Mouse (Mus musculus) ovary, postnatal 10 days (tissue): ENCODE results near the gene Dapk3.
"Not testable (repeated sequence)": the region's sequence is repeated elsewhere in the genome, so short reads cannot be mapped to it uniquely, and the experiment has no call there.

Experiments
- DNase-seq: peaks from one replicate; pipeline ENCODE4 v3.0.0; 2022; ENCODE audit warnings: low spot score

The Dapk3 gene

GRCm38 (mm10) chr10:81146296-81146695, 36.5 kb upstream of the Dapk3 start:
- DNase-seq = no peak

- DNase-seq = no peak
Observed at GRCm38 (mm10) chr10:81151261-81151660, 31.5 kb upstream of the Dapk3 start.

- no peak for DNase-seq
Observed at GRCm38 (mm10) chr10:81152609-81153008, 30.2 kb upstream of the Dapk3 start.

- DNase-seq = no peak
Observed at GRCm38 (mm10) chr10:81154313-81154712, 28.5 kb upstream of the Dapk3 start.

GRCm38 (mm10) chr10:81154736-81155135, 28.1 kb upstream of the Dapk3 start:
- DNase-seq = no peak

- no peak for DNase-seq
Observed at GRCm38 (mm10) chr10:81161602-81162317, 21.0 kb upstream of the Dapk3 start.

GRCm38 (mm10) chr10:81162318-81162652, 20.5 kb upstream of the Dapk3 start:
- DNase-seq = no peak

GRCm38 (mm10) chr10:81165118-81165517, 17.7 kb upstream of the Dapk3 start:
- no peak for DNase-seq

GRCm38 (mm10) chr10:81167200-81168086, 15.4 kb upstream of the Dapk3 start, which contains the start of gene Pias4:
Gene Pias4 (minus strand): TSS chr10:81167923.
- DNase-seq = peak; percentile 97

- DNase-seq = no peak
Observed at GRCm38 (mm10) chr10:81168087-81168431, 14.7 kb upstream of the Dapk3 start.

GRCm38 (mm10) chr10:81168521-81169244, 14.1 kb upstream of the Dapk3 start:
- DNase-seq = peak; percentile 49

- not testable (repeated sequence) for DNase-seq
Observed at GRCm38 (mm10) chr10:81169411-81169900, 13.3 kb upstream of the Dapk3 start.

- peak; percentile 66 for DNase-seq
Observed at GRCm38 (mm10) chr10:81173132-81173531, 9.7 kb upstream of the Dapk3 start.

- DNase-seq = peak; percentile 73
Observed at GRCm38 (mm10) chr10:81174617-81175344, 8.0 kb upstream of the Dapk3 start.

- not testable (repeated sequence) for DNase-seq
Observed at GRCm38 (mm10) chr10:81175345-81175701, 7.5 kb upstream of the Dapk3 start.

- DNase-seq = no peak
Observed at GRCm38 (mm10) chr10:81175936-81176465, 6.8 kb upstream of the Dapk3 start.

- peak; percentile 99 for DNase-seq
Observed at GRCm38 (mm10) chr10:81176466-81177271, 6.1 kb upstream of the Dapk3 start, which contains the start of gene Eef2. Gene Eef2 (plus strand): TSS chr10:81176631.

GRCm38 (mm10) chr10:81177491-81177925, 5.3 kb upstream of the Dapk3 start:
- DNase-seq = no peak

GRCm38 (mm10) chr10:81177958-81178712, 4.7 kb upstream of the Dapk3 start:
- DNase-seq = no peak

- DNase-seq = no peak
Observed at GRCm38 (mm10) chr10:81178927-81179326, 3.9 kb upstream of the Dapk3 start.
